Mouse (Mus musculus) ES-E14 (cell line): ENCODE results near the gene Cped1. TPM values are rescaled to one million over a fixed set of nuclear protein-coding genes. Genes with fewer than 3 reads are reported as not detected.

ENCODE experiments used
- DNase-seq: peaks from one replicate; pipeline ENCODE4 v3.0.0-alpha.2; 2013; ENCODE audit warnings: low read depth, low spot score
- H3K27ac ChIP-seq: 2 replicates; pipeline ENCODE4 v1.5.1; 2012; ENCODE audit warnings: low read depth, mild to moderate bottlenecking, low read length, moderate library complexity, mixed read lengths; ENCODE audit not compliant: poor library complexity, insufficient read depth, severe bottlenecking
- H3K36me3 ChIP-seq: 2 replicates; pipeline ENCODE4 v1.6.1; 2012; ENCODE audit warnings: mild to moderate bottlenecking, low read length, moderate library complexity, mixed read lengths; ENCODE audit not compliant: control insufficient read depth, poor library complexity, insufficient read depth, severe bottlenecking
- H3K4me1 ChIP-seq, 2 experiments: fragments of 150-350 bp in 1 of 2; sonication (generic) in 1 of 2; 2 replicates each; pipeline ENCODE4 v1.6.1; 2012; ENCODE audit warnings: low read length in 2 of 2, mild to moderate bottlenecking in 1 of 2, mixed read lengths in 1 of 2; ENCODE audit not compliant: control insufficient read depth in 2 of 2, insufficient read depth in 2 of 2, poor library complexity in 1 of 2
- H3K4me3 ChIP-seq, 2 experiments: fragments of 150-350 bp in 1 of 2; sonication (generic) in 1 of 2; 2 replicates each; pipeline ENCODE4 v1.5.1; 2012; ENCODE audit warnings: low read length in 2 of 2, low read depth in 1 of 2, mild to moderate bottlenecking in 1 of 2, mixed read lengths in 1 of 2; ENCODE audit not compliant: insufficient read depth in 1 of 2, poor library complexity in 1 of 2, severe bottlenecking in 1 of 2
- H3K9ac ChIP-seq: 2 replicates; pipeline ENCODE4 v1.6.1; 2012; ENCODE audit warnings: low read depth, mild to moderate bottlenecking, low read length, mixed read lengths; ENCODE audit not compliant: poor library complexity, insufficient read depth, severe bottlenecking
- H3K9me3 ChIP-seq: fragments of 150-350 bp; sonication (generic); 2 replicates; pipeline ENCODE4 v1.6.1; 2012; ENCODE audit warnings: low read depth, mild to moderate bottlenecking, low read length; ENCODE audit not compliant: control insufficient read depth, insufficient read depth
- CHD2 ChIP-seq: IDR thresholded peaks from 2 replicates; pipeline ENCODE4 v1.6.1; 2014; ENCODE audit warnings: mild to moderate bottlenecking, low read depth, low read length, inconsistent platforms
- HCFC1 ChIP-seq: IDR thresholded peaks from 2 replicates; pipeline ENCODE4 v1.6.1; 2012; ENCODE audit warnings: low read length, inconsistent platforms, borderline replicate concordance; ENCODE audit not compliant: insufficient read depth
- MAFK ChIP-seq: IDR thresholded peaks from 2 replicates; pipeline ENCODE4 v1.6.1; 2014; ENCODE audit warnings: mild to moderate bottlenecking, low read depth, low read length, inconsistent platforms; ENCODE audit not compliant: insufficient read depth
- ZC3H11A ChIP-seq: IDR thresholded peaks from 2 replicates; pipeline ENCODE4 v1.6.1; 2012; ENCODE audit warnings: low read depth, mild to moderate bottlenecking, inconsistent platforms, low read length, borderline replicate concordance
- ZNF384 ChIP-seq: IDR thresholded peaks from 2 replicates; pipeline ENCODE4 v1.6.1; 2012; ENCODE audit warnings: low read depth, low read length, inconsistent platforms
- in situ Hi-C, 2 experiments: fragments of 600-800 bp; cut with MboI; formaldehyde crosslinking; loops; one replicate each; pipeline ENCODE4 v1.15.1; 2025; ENCODE audit warnings: low sequenced_read_pairs in 2 of 2, inconsistent platforms in 1 of 2; ENCODE audit not compliant: unreplicated experiment in 2 of 2
- total RNA-seq: library from RNA; depleted of rRNA; stranded (reverse); fragments of 300-350 nt; gene quantifications from 2 replicates; pipeline ENCODE4 v1.2.3, GENCODE M21; 2012

Cped1 gene
- total RNA-seq, 1 experiment, result 0.31 TPM

- no peak for DNase-seq
- Histone ChIP-seq H3K9me3 (no peaks in the 10 kb centered on the region), H3K4me1 (no peaks in the 10 kb centered on the region), H3K4me3 (no peak overlapping the region), H3K27ac (no peak overlapping the region), H3K9ac (no peak overlapping the region), H3K36me3 (no peaks in the 10 kb centered on the region)
- TF ChIP-seq ZNF384 (no peak), CHD2 (no peak), ZC3H11A (no peak), MAFK (no peak), HCFC1 (no peak)
- in situ Hi-C loops, result no loop called here
These were observed 171.7 kb downstream of the Cped1 start for GRCm38 (mm10) chr6:22157461-22157860.

GRCm38 (mm10) chr6:22161944-22162343 is 176.2 kb downstream of the Cped1 start:
- Histone ChIP-seq H3K4me3 (no peak overlapping the region), H3K9ac (no peak overlapping the region), H3K9me3 (no peaks in the 10 kb centered on the region), H3K4me1 (no peaks in the 10 kb centered on the region), H3K27ac (no peak overlapping the region), H3K36me3 (no peaks in the 10 kb centered on the region)
- in situ Hi-C loops, result no loop called here
- DNase-seq, result no peak
- TF ChIP-seq HCFC1 (no peak), ZC3H11A (no peak), MAFK (no peak), ZNF384 (no peak), CHD2 (no peak)

GRCm38 (mm10) chr6:22168388-22168787 is 182.7 kb downstream of the Cped1 start:
- in situ Hi-C loops, result no loop called here
- Histone ChIP-seq H3K36me3 (no peaks in the 10 kb centered on the region), H3K9me3 (peaks cover 3% of the 10 kb centered on the region; the same call in 1 of the 2 replicates), H3K27ac (no peak overlapping the region), H3K4me3 (no peak overlapping the region), H3K4me1 (no peaks in the 10 kb centered on the region), H3K9ac (no peak overlapping the region)
- TF ChIP-seq CHD2 (no peak), MAFK (no peak), ZC3H11A (no peak), HCFC1 (no peak), ZNF384 (no peak)
- DNase-seq, result no peak

GRCm38 (mm10) chr6:22178721-22179295 is 193.1 kb downstream of the Cped1 start:
- no peak for DNase-seq
- Histone ChIP-seq H3K4me3 (no peak overlapping the region), H3K9ac (no peak overlapping the region), H3K4me1 (no peaks in the 10 kb centered on the region), H3K9me3 (peaks cover 5% of the 10 kb centered on the region; the same call in 1 of the 2 replicates), H3K27ac (no peak overlapping the region), H3K36me3 (no peaks in the 10 kb centered on the region)
- in situ Hi-C loops, result no loop called here
- TF ChIP-seq HCFC1, result no peak
- TF ChIP-seq CHD2, result no peak
- TF ChIP-seq ZNF384, result no peak
- no peak for TF ChIP-seq ZC3H11A
- TF ChIP-seq MAFK, result no peak
